11 mouse cellular contexts compared by ENCODE assay signal in genomic region chr17:70979345-70980223, GRCm38 (mm10). TPM values are rescaled to one million over a fixed set of nuclear protein-coding genes. Genes with fewer than 3 reads are reported as not detected.
A peak's percentile ranks its signal among the peaks of the same experiment; 100 is the strongest.
DNase-seq lines count a peak whose midpoint lies in the region; ATAC-seq and TF ChIP-seq lines count a peak whose summit lies in the region.
"Had no signal": no experiment of that assay in that cellular context is flagged by ENCODE, and none has a peak within 500 bp of the region (broad histone marks: within the 10 kb centered on the region; RNA-seq: fewer than 3 reads in every experiment).

No protein-coding gene starts in this region.

- no peak overlapping the region for H3K9ac ChIP-seq in hindbrain, postnatal 0 days (replicated peaks; ENCODE audit: low read length)
- H3K9ac ChIP-seq in hindbrain, embryonic 16.5 days (ENCODE audit: low read depth, low read length) = no peak overlapping the region
- no peak overlapping the region for H3K9ac ChIP-seq in lung, embryonic 16.5 days (ENCODE audit: low read length)
- H3K9ac ChIP-seq: embryonic facial prominence, embryonic 12.5 days had no signal

- no peaks in the 10 kb centered on the region for H3K27me3 ChIP-seq in hindbrain, postnatal 0 days (ENCODE audit: insufficient read depth, low read length)
- H3K27me3 ChIP-seq in hindbrain, embryonic 16.5 days (replicated peaks; ENCODE audit: control insufficient read depth, insufficient read depth, low read length) = no peaks in the 10 kb centered on the region
- H3K27me3 ChIP-seq in lung, embryonic 16.5 days (ENCODE audit: control insufficient read depth, insufficient read depth, low read depth, low read length) = no peaks in the 10 kb centered on the region
- H3K27me3 ChIP-seq in cerebellum, adult 2 months (ENCODE audit: control insufficient read depth, insufficient read depth, low read length) = no peaks in the 10 kb centered on the region
- H3K27me3 ChIP-seq: embryonic facial prominence, embryonic 12.5 days had no signal

- DNase-seq in hindbrain, postnatal 0 days (ENCODE audit: low spot score) = no peak
- peak; percentile 75 for DNase-seq in CD4-positive, CD25-positive, alpha-beta regulatory T cell, adult 2 months (ENCODE audit: low read depth, low spot score)
- no peak for DNase-seq in cerebellum, postnatal 14 days
- DNase-seq in thymus, postnatal 36 days = no peak
- DNase-seq in cerebellum, adult 2 months = no peak

- no peaks in the 10 kb centered on the region for H3K9me3 ChIP-seq in hindbrain, postnatal 0 days (ENCODE audit: low read length)
- H3K9me3 ChIP-seq in hindbrain, embryonic 16.5 days (ENCODE audit: control insufficient read depth, low read length) = no peaks in the 10 kb centered on the region
- H3K9me3 ChIP-seq in lung, embryonic 16.5 days (ENCODE audit: control insufficient read depth, low read length) = no peaks in the 10 kb centered on the region
- H3K9me3 ChIP-seq: embryonic facial prominence, embryonic 12.5 days; G1E; midbrain, embryonic 10.5 days had no signal

- peak; percentile 40 for TF ChIP-seq CTCF in hindbrain, postnatal 0 days (IDR thresholded peaks at IDR 0.05; ENCODE audit: low read depth)
- no peak for TF ChIP-seq CTCF in cerebellum, adult 2 months (IDR thresholded peaks at IDR 0.05; ENCODE audit: borderline replicate concordance, insufficient read depth, low read depth, low read length)

- peaks cover 28% of the 10 kb centered on the region; the same call in 1 of the 2 replicates for H3K36me3 ChIP-seq in hindbrain, postnatal 0 days (ENCODE audit: insufficient read depth, low read length)
- H3K36me3 ChIP-seq in hindbrain, embryonic 16.5 days (ENCODE audit: control insufficient read depth, insufficient read depth, low read length) = peaks cover 11% of the 10 kb centered on the region
- H3K36me3 ChIP-seq in lung, embryonic 16.5 days (ENCODE audit: control insufficient read depth, insufficient read depth, low read length) = peaks cover 25% of the 10 kb centered on the region

- H3K4me1 ChIP-seq in hindbrain, postnatal 0 days (ENCODE audit: insufficient read depth, low read length) = no peaks in the 10 kb centered on the region
- no peaks in the 10 kb centered on the region for H3K4me1 ChIP-seq in hindbrain, embryonic 16.5 days (ENCODE audit: control insufficient read depth, insufficient read depth, low read depth, low read length)
- no peaks in the 10 kb centered on the region; the same call in 1 of the 2 replicates for H3K4me1 ChIP-seq in lung, embryonic 16.5 days (replicated peaks; ENCODE audit: control insufficient read depth, insufficient read depth, low read length)
- peaks cover 2% of the 10 kb centered on the region; the same call in 1 of the 2 replicates for H3K4me1 ChIP-seq in cerebellum, adult 2 months (ENCODE audit: control insufficient read depth, insufficient read depth, low read length)
- H3K4me1 ChIP-seq: embryonic facial prominence, embryonic 12.5 days; midbrain, embryonic 10.5 days had no signal

- 88% methylated on average over 20 of the region's 20 CpGs for WGBS in hindbrain, postnatal 0 days
- 93% methylated on average over 20 of the region's 20 CpGs for WGBS in hindbrain, embryonic 16.5 days
- WGBS in lung, embryonic 16.5 days = 73% methylated on average over 20 of the region's 20 CpGs
- WGBS in cerebellum, adult 2 months = 88% methylated on average over 20 of the region's 20 CpGs

- H3K27ac ChIP-seq in hindbrain, postnatal 0 days = no peak overlapping the region
- no peak overlapping the region for H3K27ac ChIP-seq in hindbrain, embryonic 16.5 days (ENCODE audit: low read depth, low read length)
- no peak overlapping the region for H3K27ac ChIP-seq in lung, embryonic 16.5 days (ENCODE audit: low read length)
- no peak overlapping the region for H3K27ac ChIP-seq in cerebellum, adult 2 months (ENCODE audit: insufficient read depth, low read length)
- H3K27ac ChIP-seq: embryonic facial prominence, embryonic 12.5 days; midbrain, embryonic 10.5 days had no signal

- H3K4me3 ChIP-seq in hindbrain, postnatal 0 days (ENCODE audit: low read length) = no peak overlapping the region
- H3K4me3 ChIP-seq in hindbrain, embryonic 16.5 days (ENCODE audit: low read length) = no peak overlapping the region
- H3K4me3 ChIP-seq in lung, embryonic 16.5 days (ENCODE audit: low read length) = no peak overlapping the region
- no peak overlapping the region for H3K4me3 ChIP-seq in cerebellum, adult 2 months (replicated peaks; ENCODE audit: insufficient read depth, low read depth, low read length)
- H3K4me3 ChIP-seq: embryonic facial prominence, embryonic 12.5 days; midbrain, embryonic 10.5 days had no signal

- no peak overlapping the region for H3K4me2 ChIP-seq in hindbrain, postnatal 0 days (ENCODE audit: low read depth, low read length)
- no peak overlapping the region for H3K4me2 ChIP-seq in hindbrain, embryonic 16.5 days (ENCODE audit: low read length)
- H3K4me2 ChIP-seq in lung, embryonic 16.5 days (ENCODE audit: low read depth, low read length) = no peak overlapping the region
- H3K4me2 ChIP-seq: embryonic facial prominence, embryonic 12.5 days had no signal

- TF ChIP-seq POLR2A in cerebellum, adult 2 months (IDR thresholded peaks at IDR 0.05; ENCODE audit: borderline replicate concordance, insufficient read depth, low read length) = no peak

- no peak for ATAC-seq in hindbrain, postnatal 0 days
- no peak for ATAC-seq in hindbrain, embryonic 16.5 days
- peak; percentile 62; the same call in 1 of the 2 replicates for ATAC-seq in erythroblast, adult 5-6 weeks (replicated peaks; ENCODE audit: low FRiP score, poor library complexity, severe bottlenecking)
- ATAC-seq in lung, embryonic 16.5 days (ENCODE audit: low read depth) = peak; percentile 76

RNA-seq across cellular contexts. Expression of gene Myom1, which starts 22.8 kb away (rescaled TPM):
- total RNA-seq in hindbrain, postnatal 0 days (2014; rRNA removed) = 1.7 and 3.7 TPM in 2 replicates
- 0.82 and 0.90 TPM in 2 replicates for polyA plus RNA-seq in hindbrain, postnatal 0 days (2015; fragmentation: Nextera tagmentation; extraction: Ambion mirVana)
- 0.91 and 2.7 TPM in 2 replicates for polyA plus RNA-seq in hindbrain, embryonic 16.5 days (2015; fragmentation: Nextera tagmentation; extraction: Ambion mirVana)
- not detected in 2 replicates for total RNA-seq in erythroblast, adult 5-6 weeks (2015; ENCODE audit: low replicate concordance)
- total RNA-seq in erythroblast, adult 5-6 weeks (2017; ENCODE audit: low replicate concordance) = 0.34 and 1.1 TPM in 2 replicates
- 11.4 and 13.2 TPM in 2 replicates for polyA plus RNA-seq in lung, embryonic 16.5 days (2015; fragmentation: Nextera tagmentation; extraction: Ambion mirVana)
- polyA plus RNA-seq in cerebellum, adult 2 months (2012; rRNA removed) = 1.6 and 2.4 TPM in 2 replicates

RNA-seq across cellular contexts. Expression of gene Myl12a, which starts 23.1 kb away (rescaled TPM):
- 30.9 and 36.5 TPM in 2 replicates for total RNA-seq in hindbrain, postnatal 0 days (2014; rRNA removed)
- polyA plus RNA-seq in hindbrain, postnatal 0 days (2015; fragmentation: Nextera tagmentation; extraction: Ambion mirVana) = 101 and 107 TPM in 2 replicates
- polyA plus RNA-seq in hindbrain, embryonic 16.5 days (2015; fragmentation: Nextera tagmentation; extraction: Ambion mirVana) = 106 and 118 TPM in 2 replicates
- total RNA-seq in erythroblast, adult 5-6 weeks (2015; ENCODE audit: low replicate concordance) = 113 and 151 TPM in 2 replicates
- total RNA-seq in erythroblast, adult 5-6 weeks (2017; ENCODE audit: low replicate concordance) = 44.5 and 50.0 TPM in 2 replicates
- polyA plus RNA-seq in lung, embryonic 16.5 days (2015; fragmentation: Nextera tagmentation; extraction: Ambion mirVana) = 738 and 739 TPM in 2 replicates
- polyA plus RNA-seq in cerebellum, adult 2 months (2012; rRNA removed) = 47.4 and 47.9 TPM in 2 replicates

Comparison
In these comparisons a context has a peak if more than half of its experiments do, and no peak if none do; other contexts are left out.
1. ATAC-seq: peak in erythroblast, adult 5-6 weeks (single experiment) and lung, embryonic 16.5 days (single experiment); none in hindbrain, postnatal 0 days (single experiment) and hindbrain, embryonic 16.5 days (single experiment).